Mouse (Mus musculus) left cerebral cortex, adult 9 months (tissue): ENCODE results near the gene Ybx3.

Experiments
- DNase-seq, 2 experiments: peaks; one replicate each; pipeline ENCODE4 v3.0.0; 2022; ENCODE audit warnings: low spot score in 2 of 2

The Ybx3 gene

GRCm38 (mm10) chr6:131327076-131327475 is 61.2 kb downstream of the Ybx3 start:
- no peak for DNase-seq

- no peak for DNase-seq
Measured at GRCm38 (mm10) chr6:131321854-131322639, 66.2 kb downstream of the Ybx3 start.

GRCm38 (mm10) chr6:131316155-131317101 is 71.8 kb downstream of the Ybx3 start:
- DNase-seq: no peak
